Mouse (Mus musculus) limb, embryonic 15.5 days (tissue): ENCODE data around the gene Ankdd1b. TPM values are rescaled to one million over a fixed set of nuclear protein-coding genes. Genes with fewer than 3 reads are reported as not detected.

ENCODE experiments used
- ATAC-seq: fragments of 200-750 bp; cut with Nextera tagmentation; 2 replicates; pipeline ENCODE4 v1.8.0; 2017; ENCODE audit warnings: low read depth, moderate TSS enrichment; ENCODE audit not compliant: insufficient number of reproducible peaks, low FRiP score, low TSS enrichment
- H3K27ac ChIP-seq: fragments of 300-500 bp; sonication (generic); 2 replicates; pipeline ENCODE4 v1.5.1; 2015; ENCODE audit warnings: moderate library complexity, mild to moderate bottlenecking, inconsistent platforms
- H3K27me3 ChIP-seq: fragments of 300-500 bp; sonication (generic); 2 replicates; pipeline ENCODE4 v1.6.1; 2015; ENCODE audit warnings: inconsistent platforms
- H3K36me3 ChIP-seq: fragments of 300-500 bp; sonication (generic); 2 replicates; pipeline ENCODE4 v1.6.1; 2015; ENCODE audit warnings: inconsistent platforms
- H3K4me1 ChIP-seq: fragments of 300-500 bp; sonication (generic); 2 replicates; pipeline ENCODE4 v1.6.1; 2015; ENCODE audit warnings: inconsistent platforms
- H3K4me2 ChIP-seq: fragments of 300-500 bp; sonication (generic); 2 replicates; pipeline ENCODE4 v1.6.1; 2015; ENCODE audit warnings: mild to moderate bottlenecking, inconsistent platforms
- H3K4me3 ChIP-seq: fragments of 300-500 bp; sonication (generic); 2 replicates; pipeline ENCODE4 v1.5.1; 2015; ENCODE audit warnings: mild to moderate bottlenecking, inconsistent platforms
- H3K9ac ChIP-seq: fragments of 300-500 bp; sonication (generic); 2 replicates; pipeline ENCODE4 v1.6.1; 2015; ENCODE audit warnings: inconsistent platforms
- H3K9me3 ChIP-seq: fragments of 300-500 bp; sonication (generic); 2 replicates; pipeline ENCODE4 v1.6.1; 2016; ENCODE audit warnings: inconsistent platforms
- WGBS: fragments of 180-500 bp; shearing (Covaris S2); methylation state at CpG from one replicate; pipeline ENCODE4 v1.1.7; 2015; 5-methylcytosine and 5-hydroxymethylcytosine counted together
- polyA plus RNA-seq: library from polyadenylated mRNA; unstranded; fragments of >200 nt; fragmentation: Nextera tagmentation; extraction: Ambion mirVana; gene quantifications from 2 replicates; pipeline ENCODE4 v1.2.1, GENCODE M21; 2015

Gene Ankdd1b
- polyA plus RNA-seq, 1 experiment from 2014 or later, result 0.10 TPM

- peak overlapping the region; percentile 56 for H3K4me2 ChIP-seq
- no peaks in the 10 kb centered on the region for H3K9me3 ChIP-seq
- no peak for ATAC-seq
- peak overlapping the region; percentile 60 for H3K4me3 ChIP-seq
- WGBS, result 10% methylated on average over 2 of the region's 2 CpGs
- no peaks in the 10 kb centered on the region for H3K27me3 ChIP-seq
- H3K9ac ChIP-seq, result no peak overlapping the region
- H3K27ac ChIP-seq, result no peak overlapping the region
- H3K36me3 ChIP-seq, result peaks cover 39% of the 10 kb centered on the region
- peaks cover 10% of the 10 kb centered on the region for H3K4me1 ChIP-seq
These were observed 81.7 kb downstream of the Ankdd1b start for GRCm38 (mm10) chr13:96389301-96389700.

- Histone ChIP-seq H3K4me2 (peak within 1 kb of the TSS; percentile 56), H3K4me1 (peaks cover 10% of the 10 kb centered on the region), H3K9me3 (no peaks in the 10 kb centered on the region), H3K27me3 (no peaks in the 10 kb centered on the region), H3K27ac (peak within 1 kb of the TSS; percentile 66), H3K4me3 (peak within 1 kb of the TSS; percentile 60), H3K9ac (peak within 1 kb of the TSS; percentile 58), H3K36me3 (peaks cover 31% of the 10 kb centered on the region)
- peak; percentile 100 for ATAC-seq
- WGBS, result under 1% methylated on average over 44 of the region's 44 CpGs
These were observed 82.7 kb downstream of the Ankdd1b start, which contains the start of gene Poc5 for GRCm38 (mm10) chr13:96388042-96388888. TSS of gene Poc5 (plus strand) at chr13:96388294.

- Histone ChIP-seq H3K27ac (no peak overlapping the region), H3K4me1 (no peaks in the 10 kb centered on the region), H3K4me3 (no peak overlapping the region), H3K4me2 (no peak overlapping the region), H3K36me3 (no peaks in the 10 kb centered on the region), H3K27me3 (no peaks in the 10 kb centered on the region), H3K9ac (no peak overlapping the region), H3K9me3 (no peaks in the 10 kb centered on the region)
- 60% methylated on average over 4 of the region's 4 CpGs for WGBS
- no peak for ATAC-seq
These were observed 93.1 kb downstream of the Ankdd1b start for GRCm38 (mm10) chr13:96377883-96378282.

GRCm38 (mm10) chr13:96376871-96377270 lies 94.1 kb downstream of the Ankdd1b start:
- no peak overlapping the region for H3K4me3 ChIP-seq
- H3K9me3 ChIP-seq, result no peaks in the 10 kb centered on the region
- H3K27ac ChIP-seq, result no peak overlapping the region
- H3K4me1 ChIP-seq, result no peaks in the 10 kb centered on the region
- 73% methylated on average over 18 of the region's 18 CpGs for WGBS
- no peak overlapping the region for H3K9ac ChIP-seq
- no peaks in the 10 kb centered on the region for H3K36me3 ChIP-seq
- no peak overlapping the region for H3K4me2 ChIP-seq
- peak; percentile 61; the same call in 1 of the 2 replicates for ATAC-seq
- no peaks in the 10 kb centered on the region for H3K27me3 ChIP-seq

- H3K4me2 ChIP-seq, result no peak overlapping the region
- WGBS, result 3% methylated on average over 2 of the region's 2 CpGs
These were observed 95.5 kb downstream of the Ankdd1b start for GRCm38 (mm10) chr13:96375519-96375918.

More at GRCm38 (mm10) chr13:96375519-96375918, 95.5 kb downstream of the Ankdd1b start:
- no peak overlapping the region for H3K4me3 ChIP-seq
- no peak overlapping the region for H3K9ac ChIP-seq
- no peaks in the 10 kb centered on the region for H3K27me3 ChIP-seq
- no peak for ATAC-seq
- no peaks in the 10 kb centered on the region for H3K36me3 ChIP-seq
- H3K4me1 ChIP-seq, result no peaks in the 10 kb centered on the region
- no peaks in the 10 kb centered on the region for H3K9me3 ChIP-seq
- H3K27ac ChIP-seq, result no peak overlapping the region

Other genes starting within 250 kb of the Ankdd1b start
- 12.6 and 14.1 TPM in 2 replicates for gene Poc5, start 82.9 kb downstream of the Ankdd1b start, polyA plus RNA-seq
- not detected in 2 replicates for gene Gm17622, start 19.5 kb upstream of the Ankdd1b start, polyA plus RNA-seq
- gene Polk, start 71.4 kb upstream of the Ankdd1b start, polyA plus RNA-seq, result 9.5 TPM in 2 replicates
- gene Col4a3bp, start 71.4 kb upstream of the Ankdd1b start, polyA plus RNA-seq, result 9.9 and 11.0 TPM in 2 replicates
- gene Hmgcr, start 199.7 kb upstream of the Ankdd1b start, polyA plus RNA-seq, result 53.8 and 58.9 TPM in 2 replicates